ENCODE assay signal across 8 mouse cellular contexts in genomic region chr1:63668852-63669160, GRCm38 (mm10). TPM values are rescaled to one million over a fixed set of nuclear protein-coding genes. Genes with fewer than 3 reads are reported as not detected.
DNase-seq lines count a peak whose midpoint lies in the region; ATAC-seq lines count a peak whose summit lies in the region.
"Had no signal": no experiment of that assay in that cellular context is flagged by ENCODE, and none has a peak within 500 bp of the region (broad histone marks: within the 10 kb centered on the region; RNA-seq: fewer than 3 reads in every experiment).

No protein-coding gene starts in this region.

- peak; percentile 10 for DNase-seq in left cerebral cortex, postnatal 4 days
- DNase-seq in left cerebral cortex, postnatal 36 days (ENCODE audit: low spot score in 2 of 2), result no peak
- DNase-seq in R1 (ENCODE audit: low read depth, low spot score), result peak; percentile 67
- DNase-seq in embryo, embryonic 9.5 days (ENCODE audit: extremely low spot score), result peak; percentile 32
- DNase-seq in retina, adult 2 months (ENCODE audit: low read depth, low spot score), result peak; percentile 30
- no peak for DNase-seq in yolk sac, embryonic 10.5 days (ENCODE audit: low spot score)

- H3K36me3 ChIP-seq in intestine, embryonic 15.5 days, result no peaks in the 10 kb centered on the region

- H3K4me3 ChIP-seq in intestine, embryonic 15.5 days (replicated peaks), result no peak overlapping the region

- H3K27me3 ChIP-seq in intestine, embryonic 15.5 days (replicated peaks), result no peaks in the 10 kb centered on the region

- no peak overlapping the region for H3K9ac ChIP-seq in intestine, embryonic 15.5 days

- intact Hi-C loops in left cerebral cortex, postnatal 4 days (cut with DNase I), result loop anchor here (5.0 to 10.0 kb wide), 2 partner anchors 448 to 866 kb away; partner anchors contain the start of gene Creb1
- intact Hi-C loops in left cerebral cortex, postnatal 36 days (cut with DNase I), result loop anchor here (2.0 to 10.0 kb wide), 4 partner anchors 456 to 1506 kb away; partner anchors contain the start of genes Klf7 and Mettl21a

- H3K4me1 ChIP-seq in intestine, embryonic 15.5 days (replicated peaks), result no peaks in the 10 kb centered on the region

- H3K27ac ChIP-seq in intestine, embryonic 15.5 days, result no peak overlapping the region

- no peak for ATAC-seq in intestine, embryonic 15.5 days

- 0 out of 2 replicates have a peak overlapping the region, but pooled peaks have one; percentile 17 for H3K4me2 ChIP-seq in intestine, embryonic 15.5 days (replicated peaks)

- H3K9me3 ChIP-seq in intestine, embryonic 15.5 days, result no peaks in the 10 kb centered on the region

- 4% methylated on average over 3 of the region's 3 CpGs for WGBS in intestine, embryonic 15.5 days

RNA-seq across cellular contexts. Expression of gene Dytn, which starts 17.9 kb away (rescaled TPM):
- not detected for total RNA-seq in left cerebral cortex, postnatal 4 days (2021)
- total RNA-seq in left cerebral cortex, postnatal 36 days (2021), result under 1 TPM in 1 of 2 experiments, not detected in 1; 0.20 TPM
- not detected in 2 replicates for polyA plus RNA-seq in intestine, embryonic 15.5 days (2015; fragmentation: Nextera tagmentation; extraction: Ambion mirVana)
- polyA plus RNA-seq: large intestine, adult 2 months had no signal

RNA-seq across cellular contexts. Expression of gene Gm39653, which starts 53.0 kb away (rescaled TPM):
- not detected for total RNA-seq in left cerebral cortex, postnatal 4 days (2021)
- under 1 TPM in 1 of 2 experiments, not detected in 1; 0.86 TPM for total RNA-seq in left cerebral cortex, postnatal 36 days (2021)
- polyA plus RNA-seq in intestine, embryonic 15.5 days (2015; fragmentation: Nextera tagmentation; extraction: Ambion mirVana), result not detected in 2 replicates
- polyA plus RNA-seq: large intestine, adult 2 months had no signal

Comparison
In these comparisons a context has a peak if more than half of its experiments do, and no peak if none do; other contexts are left out.
1. DNase-seq: peak in left cerebral cortex, postnatal 4 days (single experiment), R1 (single experiment), embryo, embryonic 9.5 days (single experiment) and retina, adult 2 months (single experiment); none in left cerebral cortex, postnatal 36 days (0 of 2) and yolk sac, embryonic 10.5 days (single experiment).